Mouse (Mus musculus) midbrain, embryonic 13.5 days (tissue): ENCODE results near the gene Drd4. TPM values are rescaled to one million over a fixed set of nuclear protein-coding genes. Genes with fewer than 3 reads are reported as not detected.

Source experiments
- ATAC-seq: fragments of 200-750 bp; cut with Nextera tagmentation; 2 replicates; pipeline ENCODE4 v1.8.0; 2017; ENCODE audit warnings: mild to moderate bottlenecking, moderate TSS enrichment, moderate library complexity
- H3K27ac ChIP-seq: fragments of 300-500 bp; sonication (generic); 2 replicates; pipeline ENCODE4 v1.5.1; 2015; ENCODE audit warnings: inconsistent platforms, mild to moderate bottlenecking, moderate library complexity
- H3K27me3 ChIP-seq: fragments of 300-500 bp; sonication (generic); 2 replicates; pipeline ENCODE4 v1.6.1; 2015; ENCODE audit warnings: mild to moderate bottlenecking, inconsistent platforms
- H3K36me3 ChIP-seq: fragments of 300-500 bp; sonication (generic); 2 replicates; pipeline ENCODE4 v1.6.1; 2015; ENCODE audit warnings: mild to moderate bottlenecking, inconsistent platforms
- H3K4me1 ChIP-seq: fragments of 300-500 bp; sonication (generic); replicated peaks from 2 replicates; pipeline ENCODE4 v1.6.1; 2015; ENCODE audit warnings: inconsistent platforms
- H3K4me2 ChIP-seq: fragments of 300-500 bp; sonication (generic); replicated peaks from 2 replicates; pipeline ENCODE4 v1.6.1; 2015; ENCODE audit warnings: moderate library complexity, mild to moderate bottlenecking, inconsistent platforms
- H3K4me3 ChIP-seq: fragments of 300-500 bp; sonication (generic); replicated peaks from 2 replicates; pipeline ENCODE4 v1.5.1; 2015; ENCODE audit warnings: mild to moderate bottlenecking, inconsistent platforms
- H3K9ac ChIP-seq: fragments of 300-500 bp; sonication (generic); replicated peaks from 2 replicates; pipeline ENCODE4 v1.6.1; 2015; ENCODE audit warnings: mild to moderate bottlenecking, inconsistent platforms
- H3K9me3 ChIP-seq: fragments of 300-500 bp; sonication (generic); 2 replicates; pipeline ENCODE4 v1.6.1; 2016; ENCODE audit warnings: mild to moderate bottlenecking, inconsistent platforms
- WGBS: fragments of 180-500 bp; shearing (Covaris S2); methylation state at CpG from one replicate; pipeline ENCODE4 v1.1.7; 2015; 5-methylcytosine and 5-hydroxymethylcytosine counted together
- polyA plus RNA-seq: library from polyadenylated mRNA; unstranded; fragments of >200 nt; fragmentation: Nextera tagmentation; extraction: Ambion mirVana; gene quantifications from 2 replicates; pipeline ENCODE4 v1.2.1, GENCODE M21; 2015

Drd4 gene
- polyA plus RNA-seq, 1 experiment from 2014 or later = 0.43 TPM

GRCm38 (mm10) chr7:141270631-141271030 is 21.2 kb upstream of the Drd4 start:
- 86% methylated on average over 3 of the region's 3 CpGs for WGBS

GRCm38 (mm10) chr7:141275356-141275755 is 16.4 kb upstream of the Drd4 start:
- H3K4me1 ChIP-seq = peaks cover 12% of the 10 kb centered on the region
- WGBS = 88% methylated on average over 9 of the region's 9 CpGs
- H3K4me3 ChIP-seq = no peak overlapping the region
- no peaks in the 10 kb centered on the region for H3K36me3 ChIP-seq
- H3K27me3 ChIP-seq = peaks cover 16% of the 10 kb centered on the region; the same call in 1 of the 2 replicates
- H3K9ac ChIP-seq = no peak overlapping the region
- no peak overlapping the region for H3K27ac ChIP-seq
- H3K9me3 ChIP-seq = no peaks in the 10 kb centered on the region
- no peak for ATAC-seq
- no peak overlapping the region for H3K4me2 ChIP-seq

More at GRCm38 (mm10) chr7:141270631-141271030, 21.2 kb upstream of the Drd4 start:
- H3K4me2 ChIP-seq = no peak overlapping the region
- ATAC-seq = no peak
- no peak overlapping the region for H3K27ac ChIP-seq
- H3K4me1 ChIP-seq = peaks cover 8% of the 10 kb centered on the region
- no peak overlapping the region for H3K9ac ChIP-seq
- no peaks in the 10 kb centered on the region for H3K9me3 ChIP-seq
- H3K27me3 ChIP-seq = no peaks in the 10 kb centered on the region
- H3K36me3 ChIP-seq = no peaks in the 10 kb centered on the region
- no peak overlapping the region for H3K4me3 ChIP-seq

- Histone ChIP-seq H3K27ac (no peak within 1 kb of the TSS), H3K4me3 (no peak within 1 kb of the TSS), H3K9ac (no peak within 1 kb of the TSS), H3K4me2 (no peak within 1 kb of the TSS), H3K4me1 (peaks cover 12% of the 10 kb centered on the region), H3K27me3 (peaks cover 19% of the 10 kb centered on the region; the same call in 1 of the 2 replicates), H3K36me3 (no peaks in the 10 kb centered on the region), H3K9me3 (no peaks in the 10 kb centered on the region)
- 85% methylated on average over 11 of the region's 11 CpGs for WGBS
- ATAC-seq = no peak
These were observed 15.3 kb upstream of the Drd4 start, which contains the start of gene Cdhr5 for GRCm38 (mm10) chr7:141276546-141276945. TSS of gene Cdhr5 (minus strand) at chr7:141276786.

DNA sequence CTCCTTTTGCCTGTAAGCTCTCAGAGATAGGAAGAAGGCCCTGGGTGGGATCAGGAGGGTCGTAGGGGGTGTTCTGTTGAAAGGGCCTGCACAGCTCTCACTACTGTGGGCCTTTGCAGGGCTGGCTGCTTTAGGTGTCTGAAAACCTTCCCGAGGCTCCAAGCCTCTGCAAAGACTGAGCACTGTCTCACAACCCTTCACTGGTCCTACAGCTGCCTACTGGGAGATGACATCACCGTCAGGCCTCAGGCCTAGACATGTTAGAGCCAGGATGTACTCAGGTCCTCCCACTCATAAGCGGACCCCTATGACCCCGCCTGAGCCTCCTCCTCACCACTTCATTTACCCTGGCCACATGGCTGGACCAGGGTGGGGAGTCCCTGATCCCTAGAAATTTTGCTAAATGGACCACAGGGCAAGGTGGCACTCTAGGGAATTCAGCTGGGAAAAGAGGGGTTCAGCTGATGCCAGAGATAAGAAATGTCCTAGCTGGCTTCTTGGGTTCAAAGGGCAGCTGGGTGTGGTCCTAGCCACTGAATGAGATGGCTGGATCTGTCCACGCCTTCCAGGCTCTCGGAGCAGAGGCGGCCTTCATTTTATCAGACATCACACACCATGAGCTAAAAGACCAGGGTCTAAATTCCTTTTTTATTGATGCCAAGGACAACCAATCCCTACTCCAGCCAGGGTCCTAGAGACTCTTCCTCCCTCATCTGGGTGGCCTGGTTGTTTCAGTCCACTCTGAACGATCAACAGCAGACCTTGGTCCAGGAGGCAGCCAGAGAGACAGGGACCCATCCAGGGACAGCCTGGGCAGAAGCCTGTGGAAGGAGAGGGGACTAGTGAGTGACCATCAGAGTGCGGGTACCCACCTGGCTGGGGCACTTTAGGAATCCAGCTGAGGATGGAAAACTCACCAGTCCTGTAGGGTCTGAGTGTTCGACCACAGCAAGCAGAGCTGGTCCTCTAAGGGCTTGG is 13.8 kb upstream of the Drd4 start:
- peak overlapping the region; percentile 88; the same call in 1 of the 2 replicates for H3K4me2 ChIP-seq

DNA sequence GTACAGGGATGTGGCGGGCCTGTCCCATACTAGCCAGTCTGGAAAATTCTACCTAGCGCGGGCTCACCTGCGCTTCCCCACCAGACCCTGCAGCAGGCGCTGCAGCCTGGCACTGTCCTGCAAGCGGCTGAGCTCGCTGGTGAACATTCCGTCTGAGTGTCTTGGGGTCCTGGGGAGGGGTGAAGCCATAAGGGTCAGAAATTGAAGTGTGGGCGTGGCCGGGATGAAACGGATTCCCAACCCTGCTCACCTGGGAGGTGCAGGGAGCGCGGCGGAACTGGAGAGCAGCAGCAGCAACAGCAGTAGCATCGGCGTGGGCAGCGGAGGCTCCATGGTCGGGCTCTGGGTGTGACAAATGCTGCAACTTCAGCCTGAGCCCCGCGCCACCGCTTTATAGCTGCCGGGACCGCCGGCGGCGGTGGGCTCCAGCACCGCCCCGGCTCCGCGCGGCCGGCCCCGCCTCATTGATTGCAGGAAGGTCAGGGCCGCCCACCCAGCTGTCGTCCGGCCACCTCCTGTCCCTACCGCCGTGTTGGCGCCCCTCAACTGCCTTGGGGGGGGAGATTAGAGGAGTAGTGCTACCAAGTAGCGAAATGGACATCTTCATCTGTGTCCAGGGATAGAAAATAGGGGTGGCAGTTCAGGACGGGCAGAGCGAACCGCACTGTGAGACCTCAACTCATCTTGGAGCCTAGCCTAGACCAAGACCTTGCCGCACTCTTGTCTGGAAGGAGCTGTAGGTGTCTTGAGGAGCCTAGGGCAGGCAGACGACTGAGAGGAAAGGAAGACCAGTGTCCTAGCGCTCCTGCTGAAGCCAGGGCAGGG is 12.8 kb upstream of the Drd4 start, which contains the start of gene Sct:
Gene Sct, minus strand, starts transcription at position 368 of the 825 bp plus-strand sequence.
- ATAC-seq = peak; percentile 82
- Histone ChIP-seq H3K4me1 (peaks cover 12% of the 10 kb centered on the region), H3K9me3 (no peaks in the 10 kb centered on the region), H3K36me3 (no peaks in the 10 kb centered on the region), H3K27me3 (peaks cover 23% of the 10 kb centered on the region; the same call in 1 of the 2 replicates), H3K4me3 (peak within 1 kb of the TSS; percentile 40), H3K4me2 (peak within 1 kb of the TSS; percentile 88), H3K27ac (no peak within 1 kb of the TSS), H3K9ac (peak within 1 kb of the TSS; percentile 54)
- WGBS = 2% methylated on average over 46 of the region's 46 CpGs

More for the DNA sequence above, 13.8 kb upstream of the Drd4 start:
- Histone ChIP-seq H3K27me3 (peaks cover 19% of the 10 kb centered on the region; the same call in 1 of the 2 replicates), H3K27ac (no peak overlapping the region), H3K4me3 (no peak overlapping the region; the same call in 1 of the 2 replicates), H3K9me3 (no peaks in the 10 kb centered on the region), H3K4me1 (peaks cover 12% of the 10 kb centered on the region), H3K9ac (no peak overlapping the region), H3K36me3 (no peaks in the 10 kb centered on the region)
- no peak for ATAC-seq
- 83% methylated on average over 11 of the region's 11 CpGs for WGBS

DNA sequence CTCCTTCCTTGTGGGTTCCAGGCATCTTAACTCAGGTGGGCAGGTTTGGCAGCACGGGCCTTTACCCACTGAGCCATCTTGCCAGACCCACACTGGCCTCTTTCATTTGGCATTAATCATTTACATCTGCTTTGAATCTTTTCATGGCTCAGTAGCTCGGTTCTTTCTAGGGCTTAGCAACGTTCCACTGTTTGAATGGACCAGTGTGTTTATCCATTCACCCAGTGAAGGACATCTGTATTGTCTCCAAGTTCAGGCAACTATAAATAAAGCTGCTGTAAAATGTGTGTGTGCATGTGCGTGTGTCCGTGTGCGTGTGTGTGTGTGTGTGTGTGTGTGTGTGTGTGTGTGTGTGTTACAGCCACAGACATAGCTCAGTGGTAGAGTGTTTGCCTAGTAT is 10.4 kb upstream of the Drd4 start:
- Histone ChIP-seq H3K9ac (no peak overlapping the region), H3K4me1 (peaks cover 12% of the 10 kb centered on the region), H3K27me3 (peaks cover 26% of the 10 kb centered on the region; the same call in 1 of the 2 replicates), H3K27ac (no peak overlapping the region), H3K9me3 (no peaks in the 10 kb centered on the region), H3K4me3 (no peak overlapping the region), H3K4me2 (no peak overlapping the region), H3K36me3 (no peaks in the 10 kb centered on the region)
- ATAC-seq = no peak
- WGBS = 49% methylated on average over 6 of the region's 6 CpGs

- no peak overlapping the region for H3K9ac ChIP-seq
- no peak for ATAC-seq
- H3K27ac ChIP-seq = no peak overlapping the region
- WGBS = 86% methylated on average over 4 of the region's 4 CpGs
- no peaks in the 10 kb centered on the region for H3K36me3 ChIP-seq
- H3K4me3 ChIP-seq = no peak overlapping the region
- peaks cover 12% of the 10 kb centered on the region for H3K4me1 ChIP-seq
- peaks cover 21% of the 10 kb centered on the region; the same call in 1 of the 2 replicates for H3K27me3 ChIP-seq
- H3K4me2 ChIP-seq = no peak overlapping the region
- no peaks in the 10 kb centered on the region for H3K9me3 ChIP-seq
These were observed 9.1 kb upstream of the Drd4 start for GRCm38 (mm10) chr7:141282756-141283155.

DNA sequence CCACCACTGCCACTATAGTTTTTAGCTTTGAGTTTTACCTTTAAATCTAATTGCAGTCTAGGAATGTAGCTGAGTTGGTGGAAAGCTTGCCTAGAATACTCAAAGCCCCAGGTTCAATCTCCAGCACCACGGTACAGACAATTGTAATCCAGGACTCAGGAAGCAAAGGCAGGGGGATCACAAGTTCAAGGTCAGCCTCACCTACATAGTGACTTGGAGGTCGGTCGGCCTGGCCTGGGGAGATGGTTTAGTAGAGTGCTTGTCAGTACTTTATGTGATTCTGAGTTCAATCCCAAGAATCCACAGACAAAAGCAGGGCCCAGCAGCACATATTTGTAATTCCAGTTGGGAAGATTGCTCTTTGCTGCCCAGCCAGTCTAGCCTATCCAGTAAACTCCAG is 3.8 kb upstream of the Drd4 start:
- ATAC-seq = no peak
- no peaks in the 10 kb centered on the region for H3K9me3 ChIP-seq
- no peak overlapping the region for H3K4me2 ChIP-seq
- no peak overlapping the region for H3K27ac ChIP-seq
- H3K36me3 ChIP-seq = no peaks in the 10 kb centered on the region
- H3K4me3 ChIP-seq = no peak overlapping the region
- H3K27me3 ChIP-seq = peaks cover 44% of the 10 kb centered on the region
- no peak overlapping the region for H3K9ac ChIP-seq
- 82% methylated on average over 3 of the region's 3 CpGs for WGBS
- H3K4me1 ChIP-seq = peaks cover 17% of the 10 kb centered on the region

- peaks cover 68% of the 10 kb centered on the region for H3K27me3 ChIP-seq
- peaks cover 34% of the 10 kb centered on the region for H3K4me1 ChIP-seq
- H3K4me3 ChIP-seq = peak overlapping the region; percentile 51
- ATAC-seq = 0 out of 2 replicates have a peak, but pooled peaks have one; percentile 32
- 24% methylated on average over 15 of the region's 15 CpGs for WGBS
- H3K36me3 ChIP-seq = peaks cover 14% of the 10 kb centered on the region
- no peaks in the 10 kb centered on the region for H3K9me3 ChIP-seq
- no peak overlapping the region for H3K27ac ChIP-seq
- H3K4me2 ChIP-seq = peak overlapping the region; percentile 90
- peak overlapping the region; percentile 73; the same call in 1 of the 2 replicates for H3K9ac ChIP-seq
These were observed 980 bp downstream of the Drd4 start for GRCm38 (mm10) chr7:141292583-141293388.

DNA sequence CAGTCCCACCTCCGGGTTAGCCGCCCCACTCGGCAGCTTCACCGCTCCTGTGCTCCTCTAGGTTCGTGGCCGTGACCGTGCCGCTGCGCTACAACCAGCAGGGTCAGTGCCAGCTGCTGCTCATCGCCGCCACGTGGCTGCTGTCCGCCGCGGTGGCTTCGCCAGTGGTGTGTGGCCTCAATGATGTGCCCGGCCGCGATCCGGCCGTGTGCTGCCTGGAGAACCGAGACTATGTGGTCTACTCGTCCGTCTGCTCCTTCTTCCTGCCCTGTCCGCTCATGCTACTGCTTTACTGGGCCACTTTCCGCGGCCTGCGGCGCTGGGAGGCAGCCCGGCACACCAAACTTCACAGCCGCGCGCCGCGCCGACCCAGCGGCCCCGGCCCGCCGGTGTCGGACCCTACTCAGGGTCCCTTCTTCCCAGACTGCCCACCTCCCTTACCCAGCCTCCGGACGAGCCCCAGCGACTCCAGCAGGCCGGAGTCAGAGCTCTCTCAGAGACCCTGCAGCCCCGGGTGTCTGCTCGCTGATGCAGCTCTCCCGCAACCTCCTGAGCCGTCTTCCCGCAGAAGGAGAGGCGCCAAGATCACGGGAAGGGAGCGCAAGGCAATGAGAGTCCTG is 2.2 kb downstream of the Drd4 start:
- H3K9me3 ChIP-seq = no peaks in the 10 kb centered on the region
- peaks cover 34% of the 10 kb centered on the region for H3K4me1 ChIP-seq
- H3K9ac ChIP-seq = peak overlapping the region; percentile 46
- H3K27ac ChIP-seq = no peak overlapping the region
- peaks cover 65% of the 10 kb centered on the region for H3K27me3 ChIP-seq
- peak overlapping the region; percentile 55 for H3K4me2 ChIP-seq
- H3K4me3 ChIP-seq = peak overlapping the region; percentile 36
- peak; percentile 34; the same call in 1 of the 2 replicates for ATAC-seq
- WGBS = under 1% methylated on average over 53 of the region's 53 CpGs
- peaks cover 22% of the 10 kb centered on the region for H3K36me3 ChIP-seq
